Mouse (Mus musculus) liver, postnatal 0 days (tissue): ENCODE measurements at regions not wholly inside any gene's neighbourhood (a gene's known extent, or its start where the extent isn't known, plus 50 kb on each side); places are given as distances from the start of the nearest gene placed in this dataset.

ENCODE experiments used
- CTCF ChIP-seq: sonication (generic); IDR thresholded peaks from 2 replicates; pipeline ENCODE4 v1.5.1; 2016; ENCODE audit warnings: antibody characterized with exemption, low read depth
- EP300 ChIP-seq: IDR thresholded peaks from 2 replicates; pipeline ENCODE4 v1.6.1; 2016; ENCODE audit warnings: antibody characterized with exemption, low read depth, mild to moderate bottlenecking

GRCm38 (mm10) chr17:81246156-81246555 lies 181.3 kb upstream of the Thumpd2 start:
- no peak for TF ChIP-seq CTCF
- TF ChIP-seq EP300 = no peak
